ENCODE assay signal across 8 mouse cellular contexts in genomic region chr1:47809508-47809907, GRCm38 (mm10).
DNase-seq lines count a peak whose midpoint lies in the region; ATAC-seq lines count a peak whose summit lies in the region.

No protein-coding gene starts in this region.

- ATAC-seq in common myeloid progenitor, adult 5-6 weeks (replicated peaks; ENCODE audit: low read depth, poor library complexity, severe bottlenecking): 0 out of 2 replicates have a peak, but pooled peaks have one; percentile 18
- no peak for ATAC-seq in granulocyte monocyte progenitor cell, adult 5-6 weeks (replicated peaks; ENCODE audit: poor library complexity, severe bottlenecking)

- DNase-seq in kidney, postnatal 14 days: peak; percentile 3
- DNase-seq in kidney, postnatal 4 days: no peak
- DNase-seq in 3T3-L1 (ENCODE audit: low read depth, low spot score): peak; percentile 59
- peak; percentile 30 for DNase-seq in ES-CJ7 (ENCODE audit: low read depth, low spot score)
- DNase-seq in T-cell, adult 2 months (ENCODE audit: low spot score): no peak
- no peak for DNase-seq in heart, adult 9 months (ENCODE audit: low spot score in 2 of 2)

Comparison
In these comparisons a context has a peak if more than half of its experiments do, and no peak if none do; other contexts are left out.
1. DNase-seq: peak in kidney, postnatal 14 days (single experiment), 3T3-L1 (single experiment) and ES-CJ7 (single experiment); none in kidney, postnatal 4 days (0 of 2), T-cell, adult 2 months (single experiment) and heart, adult 9 months (0 of 2).